Mouse (Mus musculus): ENCODE measurements around the gene Rex1bd.

Rex1bd gene

GRCm38 (mm10) chr8:70482943-70483342 is 23.6 kb downstream of the Rex1bd start:
- DNase-seq (ENCODE audit: extremely low spot score, low read depth, low spot score) = no peak

GRCm38 (mm10) chr8:70481908-70482307 is 24.6 kb downstream of the Rex1bd start:
- DNase-seq (ENCODE audit: extremely low spot score, low read depth, low spot score) = no peak

GRCm38 (mm10) chr8:70477269-70477982 is 29.1 kb downstream of the Rex1bd start:
- DNase-seq (ENCODE audit: extremely low spot score, low read depth, low spot score) = no peak

GRCm38 (mm10) chr8:70476333-70477268 is 30.0 kb downstream of the Rex1bd start, which contains the start of gene Klhl26:
Klhl26 (minus strand) TSS chr8:70476968.
- peak; percentile 80 for DNase-seq (ENCODE audit: extremely low spot score, low read depth, low spot score)

GRCm38 (mm10) chr8:70471856-70472255 is 34.7 kb downstream of the Rex1bd start:
- DNase-seq (ENCODE audit: extremely low spot score, low read depth, low spot score) = no peak

- DNase-seq (ENCODE audit: extremely low spot score, low read depth, low spot score) = no peak
Observed at GRCm38 (mm10) chr8:70469938-70470337, 36.6 kb downstream of the Rex1bd start.

GRCm38 (mm10) chr8:70469295-70469916 is 37.1 kb downstream of the Rex1bd start:
- no peak for DNase-seq (ENCODE audit: extremely low spot score, low read depth, low spot score)

GRCm38 (mm10) chr8:70468733-70469132 is 37.8 kb downstream of the Rex1bd start:
- DNase-seq (ENCODE audit: extremely low spot score, low read depth, low spot score) = no peak

- DNase-seq (ENCODE audit: extremely low spot score, low read depth, low spot score) = no peak
Observed at GRCm38 (mm10) chr8:70467907-70468306, 38.6 kb downstream of the Rex1bd start.

- DNase-seq (ENCODE audit: extremely low spot score, low read depth, low spot score) = no peak
Observed at GRCm38 (mm10) chr8:70467229-70467725, 39.3 kb downstream of the Rex1bd start.

- no peak for DNase-seq (ENCODE audit: extremely low spot score, low read depth, low spot score)
Observed at GRCm38 (mm10) chr8:70466771-70467170, 39.8 kb downstream of the Rex1bd start.

GRCm38 (mm10) chr8:70466305-70466704 is 40.2 kb downstream of the Rex1bd start:
- no peak for DNase-seq (ENCODE audit: extremely low spot score, low read depth, low spot score)

- DNase-seq (ENCODE audit: extremely low spot score, low read depth, low spot score) = no peak
Observed at GRCm38 (mm10) chr8:70465701-70466100, 40.9 kb downstream of the Rex1bd start.

- DNase-seq (ENCODE audit: extremely low spot score, low read depth, low spot score) = no peak
Observed at GRCm38 (mm10) chr8:70464162-70464561, 42.4 kb downstream of the Rex1bd start.

GRCm38 (mm10) chr8:70463306-70463705 is 43.2 kb downstream of the Rex1bd start:
- no peak for DNase-seq (ENCODE audit: extremely low spot score, low read depth, low spot score)

- no peak for DNase-seq (ENCODE audit: extremely low spot score, low read depth, low spot score)
Observed at GRCm38 (mm10) chr8:70462516-70462813, 44.1 kb downstream of the Rex1bd start.

GRCm38 (mm10) chr8:70461765-70462515 is 44.6 kb downstream of the Rex1bd start:
- no peak for DNase-seq (ENCODE audit: extremely low spot score, low read depth, low spot score)

- no peak for DNase-seq (ENCODE audit: extremely low spot score, low read depth, low spot score)
Observed at GRCm38 (mm10) chr8:70460606-70461005, 45.9 kb downstream of the Rex1bd start.

- DNase-seq (ENCODE audit: extremely low spot score, low read depth, low spot score) = no peak
Observed at GRCm38 (mm10) chr8:70460199-70460598, 46.4 kb downstream of the Rex1bd start.

- no peak for DNase-seq (ENCODE audit: extremely low spot score, low read depth, low spot score)
Observed at GRCm38 (mm10) chr8:70459636-70460035, 46.9 kb downstream of the Rex1bd start.

- no peak for DNase-seq (ENCODE audit: extremely low spot score, low read depth, low spot score)
Observed at GRCm38 (mm10) chr8:70458462-70458861, 48.1 kb downstream of the Rex1bd start.

All from hindlimb bud, embryonic 11.5 days (tissue).